Mouse (Mus musculus): ENCODE data around the gene Gh. TPM values are rescaled to one million over a fixed set of nuclear protein-coding genes. Genes with fewer than 3 reads are reported as not detected.

The Gh gene
- polyA plus RNA-seq, 1 experiment, result not detected

- no peak overlapping the region for H3K4me3 ChIP-seq (ENCODE audit: insufficient read depth, low read length)
- peaks cover 3% of the 10 kb centered on the region for H3K4me1 ChIP-seq (ENCODE audit: control insufficient read depth, insufficient read depth, low read length)
- H3K27ac ChIP-seq (ENCODE audit: insufficient read depth, low read depth, low read length), result no peak overlapping the region
- TF ChIP-seq POLR2A (IDR thresholded peaks at IDR 0.05; ENCODE audit: borderline replicate concordance, low read depth, low read length) (no peak), CTCF (IDR thresholded peaks at IDR 0.05; ENCODE audit: low read depth, low read length) (no peak)
Observed at GRCm38 (mm10) chr11:106290376-106290775, 11.3 kb downstream of the Gh start.

- Histone ChIP-seq H3K4me3 (ENCODE audit: insufficient read depth, low read length) (no peak overlapping the region), H3K27ac (ENCODE audit: insufficient read depth, low read depth, low read length) (peak overlapping the region; percentile 71; the same call in 1 of the 2 replicates), H3K4me1 (ENCODE audit: control insufficient read depth, insufficient read depth, low read length) (peaks cover 5% of the 10 kb centered on the region)
- no peak for TF ChIP-seq POLR2A (IDR thresholded peaks at IDR 0.05; ENCODE audit: borderline replicate concordance, low read depth, low read length)
- TF ChIP-seq CTCF (IDR thresholded peaks at IDR 0.05; ENCODE audit: low read depth, low read length), result no peak
Observed at GRCm38 (mm10) chr11:106289369-106289768, 12.3 kb downstream of the Gh start.

GRCm38 (mm10) chr11:106286987-106287386, 14.7 kb downstream of the Gh start:
- Histone ChIP-seq H3K4me1 (ENCODE audit: control insufficient read depth, insufficient read depth, low read length) (peaks cover 21% of the 10 kb centered on the region), H3K27ac (ENCODE audit: insufficient read depth, low read depth, low read length) (no peak overlapping the region), H3K4me3 (ENCODE audit: insufficient read depth, low read length) (no peak overlapping the region)
- TF ChIP-seq CTCF (IDR thresholded peaks at IDR 0.05; ENCODE audit: low read depth, low read length) (no peak), POLR2A (IDR thresholded peaks at IDR 0.05; ENCODE audit: borderline replicate concordance, low read depth, low read length) (no peak)

- no peak overlapping the region for H3K27ac ChIP-seq (ENCODE audit: insufficient read depth, low read depth, low read length)
- peaks cover 24% of the 10 kb centered on the region for H3K4me1 ChIP-seq (ENCODE audit: control insufficient read depth, insufficient read depth, low read length)
- H3K4me3 ChIP-seq (ENCODE audit: insufficient read depth, low read length), result no peak overlapping the region
- no peak for TF ChIP-seq POLR2A (IDR thresholded peaks at IDR 0.05; ENCODE audit: borderline replicate concordance, low read depth, low read length)
- no peak for TF ChIP-seq CTCF (IDR thresholded peaks at IDR 0.05; ENCODE audit: low read depth, low read length)
Observed at GRCm38 (mm10) chr11:106286206-106286605, 15.5 kb downstream of the Gh start.

- Histone ChIP-seq H3K27ac (ENCODE audit: insufficient read depth, low read depth, low read length) (no peak overlapping the region), H3K4me3 (ENCODE audit: insufficient read depth, low read length) (no peak overlapping the region), H3K4me1 (ENCODE audit: control insufficient read depth, insufficient read depth, low read length) (peaks cover 21% of the 10 kb centered on the region)
- no peak for TF ChIP-seq CTCF (IDR thresholded peaks at IDR 0.05; ENCODE audit: low read depth, low read length)
- TF ChIP-seq POLR2A (IDR thresholded peaks at IDR 0.05; ENCODE audit: borderline replicate concordance, low read depth, low read length), result no peak
Observed at GRCm38 (mm10) chr11:106284126-106284525, 17.5 kb downstream of the Gh start.

- Histone ChIP-seq H3K27ac (ENCODE audit: insufficient read depth, low read depth, low read length) (no peak overlapping the region), H3K4me1 (ENCODE audit: control insufficient read depth, insufficient read depth, low read length) (peaks cover 21% of the 10 kb centered on the region), H3K4me3 (ENCODE audit: insufficient read depth, low read length) (no peak overlapping the region)
- TF ChIP-seq POLR2A (IDR thresholded peaks at IDR 0.05; ENCODE audit: borderline replicate concordance, low read depth, low read length), result no peak
- TF ChIP-seq CTCF (IDR thresholded peaks at IDR 0.05; ENCODE audit: low read depth, low read length), result no peak
Observed at GRCm38 (mm10) chr11:106283371-106283770, 18.3 kb downstream of the Gh start.

- TF ChIP-seq POLR2A (IDR thresholded peaks at IDR 0.05; ENCODE audit: borderline replicate concordance, low read depth, low read length) (no peak), CTCF (IDR thresholded peaks at IDR 0.05; ENCODE audit: low read depth, low read length) (no peak)
- Histone ChIP-seq H3K4me1 (ENCODE audit: control insufficient read depth, insufficient read depth, low read length) (peaks cover 21% of the 10 kb centered on the region), H3K4me3 (ENCODE audit: insufficient read depth, low read length) (no peak overlapping the region), H3K27ac (ENCODE audit: insufficient read depth, low read depth, low read length) (no peak overlapping the region)
Observed at GRCm38 (mm10) chr11:106282452-106282851, 19.2 kb downstream of the Gh start.

- peaks cover 11% of the 10 kb centered on the region for H3K4me1 ChIP-seq (ENCODE audit: control insufficient read depth, insufficient read depth, low read length)
- no peak within 1 kb of the TSS for H3K4me3 ChIP-seq (ENCODE audit: insufficient read depth, low read length)
- TF ChIP-seq POLR2A (IDR thresholded peaks at IDR 0.05; ENCODE audit: borderline replicate concordance, low read depth, low read length), result no peak
- peak; percentile 56 for TF ChIP-seq CTCF (IDR thresholded peaks at IDR 0.05; ENCODE audit: low read depth, low read length)
- H3K27ac ChIP-seq (ENCODE audit: insufficient read depth, low read depth, low read length), result no peak within 1 kb of the TSS
Observed at GRCm38 (mm10) chr11:106276454-106276853, 25.2 kb downstream of the Gh start, which contains the start of gene Tcam1. Tcam1 (plus strand) TSS chr11:106276672.

GRCm38 (mm10) chr11:106274971-106275411, 26.7 kb downstream of the Gh start:
- Histone ChIP-seq H3K27ac (ENCODE audit: insufficient read depth, low read depth, low read length) (no peak overlapping the region), H3K4me1 (ENCODE audit: control insufficient read depth, insufficient read depth, low read length) (peaks cover 23% of the 10 kb centered on the region), H3K4me3 (ENCODE audit: insufficient read depth, low read length) (no peak overlapping the region)
- TF ChIP-seq CTCF (IDR thresholded peaks at IDR 0.05; ENCODE audit: low read depth, low read length) (no peak), POLR2A (IDR thresholded peaks at IDR 0.05; ENCODE audit: borderline replicate concordance, low read depth, low read length) (no peak)

GRCm38 (mm10) chr11:106274374-106274773, 27.3 kb downstream of the Gh start:
- Histone ChIP-seq H3K4me1 (ENCODE audit: control insufficient read depth, insufficient read depth, low read length) (peaks cover 25% of the 10 kb centered on the region), H3K27ac (ENCODE audit: insufficient read depth, low read depth, low read length) (no peak overlapping the region), H3K4me3 (ENCODE audit: insufficient read depth, low read length) (no peak overlapping the region)
- no peak for TF ChIP-seq POLR2A (IDR thresholded peaks at IDR 0.05; ENCODE audit: borderline replicate concordance, low read depth, low read length)
- no peak for TF ChIP-seq CTCF (IDR thresholded peaks at IDR 0.05; ENCODE audit: low read depth, low read length)

GRCm38 (mm10) chr11:106273811-106274210, 27.9 kb downstream of the Gh start:
- H3K27ac ChIP-seq (ENCODE audit: insufficient read depth, low read depth, low read length), result no peak overlapping the region
- no peak for TF ChIP-seq CTCF (IDR thresholded peaks at IDR 0.05; ENCODE audit: low read depth, low read length)
- TF ChIP-seq POLR2A (IDR thresholded peaks at IDR 0.05; ENCODE audit: borderline replicate concordance, low read depth, low read length), result no peak
- peaks cover 30% of the 10 kb centered on the region for H3K4me1 ChIP-seq (ENCODE audit: control insufficient read depth, insufficient read depth, low read length)
- H3K4me3 ChIP-seq (ENCODE audit: insufficient read depth, low read length), result peak overlapping the region; percentile 74; the same call in 1 of the 2 replicates

Measured in bone marrow macrophage, adult 2 months (primary cell).